Mouse (Mus musculus) hindlimb bud, embryonic 11.5 days (tissue): Measurements from ENCODE around the gene Selenop.
A peak's percentile ranks its signal among the peaks of the same experiment; 100 is the strongest.
"Not testable (repeated sequence)": the region's sequence is repeated elsewhere in the genome, so short reads cannot be mapped to it uniquely, and the experiment has no call there.

Experiments used
- DNase-seq: peaks from one replicate; pipeline ENCODE4 v3.0.0-alpha.2; 2012; ENCODE audit warnings: low read depth, low spot score; ENCODE audit errors: extremely low spot score

Gene Selenop

DNA sequence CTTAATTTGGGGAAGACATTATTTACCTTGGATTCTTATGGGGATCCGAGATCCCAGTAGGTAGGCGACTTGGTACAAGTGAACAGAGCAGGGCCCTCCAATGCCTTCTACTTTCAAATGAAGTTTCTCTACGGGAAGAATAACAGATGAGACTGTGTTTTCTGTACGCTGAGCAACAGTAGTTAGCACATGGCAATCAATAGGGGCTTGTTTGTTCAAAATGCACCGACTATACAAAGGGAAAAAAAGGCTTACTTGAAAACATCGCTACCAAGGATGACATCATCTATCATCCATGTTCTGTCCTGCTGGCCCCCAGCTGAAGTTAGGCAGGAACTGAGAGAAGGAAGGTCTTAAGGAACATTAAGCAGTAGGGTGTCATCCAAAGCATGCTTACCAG is at the start of gene Selenop:
TSS of gene Selenop (plus strand) at position 301 of the 400 bp plus-strand sequence.
- DNase-seq = no peak

DNA sequence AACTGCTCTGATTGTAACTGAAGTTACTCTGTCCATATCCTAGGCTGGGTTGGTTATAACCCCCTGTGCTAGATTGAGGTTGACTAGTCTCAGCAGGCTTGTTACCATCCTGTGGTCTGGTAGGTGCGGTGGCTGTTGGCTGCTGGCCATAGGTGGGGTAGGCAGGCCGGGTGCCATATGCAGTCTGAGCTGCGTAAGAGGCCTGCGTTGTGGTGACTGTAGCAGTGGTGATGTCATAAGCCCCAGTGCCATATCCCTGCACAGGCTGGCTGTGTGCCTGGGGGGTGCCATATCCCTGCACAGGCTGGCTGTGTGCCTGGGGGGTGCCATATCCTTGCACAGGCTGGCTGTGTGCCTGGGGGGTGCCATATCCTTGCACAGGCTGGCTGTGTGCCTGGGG is 49.7 kb upstream of the Selenop start:
- DNase-seq = not testable (repeated sequence)

DNA sequence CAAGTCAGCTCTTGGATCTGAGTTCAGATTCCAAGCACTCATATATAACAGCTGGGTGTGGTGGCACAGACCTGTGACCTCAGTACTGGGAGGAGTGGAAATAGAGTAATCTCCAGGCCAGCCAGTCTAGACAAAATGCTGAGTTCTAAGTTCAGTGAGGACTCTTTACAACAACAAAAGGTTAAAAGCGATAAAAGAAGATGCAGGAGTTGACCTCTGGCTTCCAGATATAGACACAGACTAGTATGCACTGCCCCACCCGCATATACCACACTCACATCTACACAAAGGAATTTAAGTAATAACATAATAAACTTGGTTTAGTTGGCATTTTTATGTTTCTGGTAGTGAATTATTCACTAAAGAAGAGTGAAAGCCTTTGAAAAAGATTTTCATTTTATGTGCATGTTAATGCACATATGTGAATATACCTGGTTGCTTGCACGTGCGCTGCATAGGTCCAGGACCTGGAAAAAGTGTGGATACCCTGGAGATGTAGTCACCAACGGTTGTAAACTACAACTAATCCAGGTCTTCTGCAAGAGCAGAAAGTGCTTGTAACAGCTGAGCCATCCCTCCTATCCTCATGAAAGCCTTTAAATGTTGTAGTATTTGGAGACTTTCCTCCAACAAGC is 45.4 kb upstream of the Selenop start:
- no peak for DNase-seq

- no peak for DNase-seq
Measured at GRCm38 (mm10) chr15:3226573-3226972, 41.8 kb upstream of the Selenop start.

- DNase-seq = no peak
Measured at GRCm38 (mm10) chr15:3228185-3228584, 40.2 kb upstream of the Selenop start.

DNA sequence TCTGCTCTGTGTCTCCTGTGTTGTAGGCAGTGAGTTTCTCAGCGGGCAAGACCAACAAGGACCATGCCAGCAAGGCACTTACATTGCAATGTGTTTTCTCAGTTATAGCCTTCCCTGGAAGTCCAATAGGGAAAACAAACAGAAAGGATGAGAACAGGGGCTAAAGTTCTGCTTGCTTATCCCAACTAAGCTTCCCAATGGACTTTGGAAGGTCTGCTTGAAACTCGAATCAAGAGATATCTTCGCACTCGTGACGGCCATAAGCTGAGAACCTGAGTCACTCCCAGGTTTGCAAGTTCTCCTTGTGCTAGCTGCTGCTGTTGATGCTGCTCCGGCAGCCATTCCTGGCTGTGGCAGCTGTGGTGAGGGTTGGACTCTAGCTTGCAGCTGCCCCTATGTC is 39.4 kb upstream of the Selenop start:
- DNase-seq = no peak

- no peak for DNase-seq
Measured at GRCm38 (mm10) chr15:3231004-3231403, 37.3 kb upstream of the Selenop start.

GRCm38 (mm10) chr15:3232168-3232835 is 36.0 kb upstream of the Selenop start:
- no peak for DNase-seq

DNA sequence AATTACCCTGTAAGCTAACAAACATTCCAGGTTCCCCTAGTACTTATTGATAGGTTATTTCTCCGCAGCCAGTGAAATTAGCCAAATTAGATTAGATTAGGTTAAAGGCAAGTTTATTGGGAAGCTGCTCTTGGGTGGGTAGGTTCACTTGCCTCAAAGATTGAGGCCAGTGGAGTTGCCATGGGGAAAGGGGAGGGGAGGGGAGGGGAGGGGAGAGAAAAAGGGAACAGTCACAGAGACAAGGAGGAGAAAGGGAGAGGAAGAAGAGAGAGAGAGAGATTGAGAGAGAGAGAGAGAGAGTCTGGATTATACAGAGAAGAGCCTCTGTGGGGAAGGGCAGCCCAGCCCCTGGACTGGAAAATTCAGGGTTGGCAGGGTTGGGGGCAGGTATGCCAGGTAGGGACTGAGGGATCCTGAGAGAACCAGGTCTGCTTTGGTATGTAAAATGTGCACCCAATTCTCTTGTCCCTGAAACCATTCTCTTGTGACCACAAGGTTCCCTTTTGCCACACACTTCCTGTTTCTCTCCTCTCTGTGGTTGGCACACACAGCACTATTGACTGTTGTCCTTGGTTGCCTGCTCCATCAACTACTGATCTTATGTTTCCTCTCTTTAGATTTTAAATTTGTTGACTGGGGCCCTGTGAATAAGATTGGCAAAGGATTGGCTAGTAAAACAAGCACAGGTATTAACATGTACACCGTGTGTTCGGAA is 34.4 kb upstream of the Selenop start:
- DNase-seq = no peak

DNA sequence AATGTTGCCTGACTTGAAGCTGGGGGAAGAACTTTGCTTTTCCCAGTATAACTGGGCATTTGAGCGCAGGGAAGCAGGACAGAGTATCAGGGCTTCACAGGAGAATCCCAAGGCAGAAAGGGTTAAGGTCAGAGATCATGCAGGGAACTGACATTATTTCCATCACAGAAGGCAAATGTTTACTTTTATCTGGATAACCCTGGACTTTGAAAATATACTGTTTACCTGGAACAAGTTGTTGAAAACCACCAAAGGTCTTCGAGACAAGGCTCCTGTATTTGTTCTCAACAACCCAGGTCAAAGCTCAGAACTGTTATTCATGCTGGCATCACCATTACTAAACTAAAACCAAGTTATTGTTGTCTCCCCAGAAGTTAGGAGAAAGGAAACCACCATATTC is 32.0 kb upstream of the Selenop start:
- DNase-seq = no peak

DNA sequence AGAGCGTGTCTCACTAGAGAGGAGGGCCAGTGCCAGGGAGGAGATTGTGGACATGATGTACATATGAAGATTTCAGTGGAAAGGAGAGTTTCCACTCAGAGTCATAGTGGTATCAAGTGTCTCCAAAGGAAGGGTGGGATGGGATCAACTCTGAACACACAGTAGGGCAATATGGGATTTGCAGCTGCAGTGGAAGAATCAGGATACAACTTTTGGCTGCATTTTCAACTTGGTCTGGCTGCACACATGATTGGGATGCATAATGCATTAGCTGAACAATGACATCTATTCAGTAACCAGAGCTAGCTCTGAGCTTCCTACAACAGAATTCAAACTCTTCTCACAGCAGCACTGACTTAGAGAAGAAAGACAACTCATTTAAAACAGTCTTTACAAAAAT is 30.4 kb upstream of the Selenop start:
- no peak for DNase-seq

- not testable (repeated sequence) for DNase-seq
Measured at GRCm38 (mm10) chr15:3245036-3245435, 23.3 kb upstream of the Selenop start.

DNA sequence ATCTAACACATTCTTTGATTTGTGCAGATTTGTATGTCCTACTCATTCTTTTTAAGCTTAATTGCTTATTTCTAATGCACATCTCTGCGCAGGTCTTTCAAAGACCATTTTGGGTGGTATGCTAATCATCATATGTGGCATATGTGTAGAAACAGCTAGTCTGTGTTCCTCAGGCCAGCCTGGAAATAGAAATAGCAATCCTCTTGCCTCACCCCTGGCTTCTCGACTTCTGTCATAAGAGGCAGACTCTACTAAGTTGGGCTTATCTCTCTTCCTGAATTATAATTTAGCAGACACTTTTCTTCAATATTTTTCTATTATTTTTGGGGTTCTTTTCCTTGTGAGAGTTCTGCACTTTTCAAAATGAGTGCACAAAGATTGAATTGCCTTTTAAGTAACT is 17.7 kb upstream of the Selenop start:
- no peak for DNase-seq

DNA sequence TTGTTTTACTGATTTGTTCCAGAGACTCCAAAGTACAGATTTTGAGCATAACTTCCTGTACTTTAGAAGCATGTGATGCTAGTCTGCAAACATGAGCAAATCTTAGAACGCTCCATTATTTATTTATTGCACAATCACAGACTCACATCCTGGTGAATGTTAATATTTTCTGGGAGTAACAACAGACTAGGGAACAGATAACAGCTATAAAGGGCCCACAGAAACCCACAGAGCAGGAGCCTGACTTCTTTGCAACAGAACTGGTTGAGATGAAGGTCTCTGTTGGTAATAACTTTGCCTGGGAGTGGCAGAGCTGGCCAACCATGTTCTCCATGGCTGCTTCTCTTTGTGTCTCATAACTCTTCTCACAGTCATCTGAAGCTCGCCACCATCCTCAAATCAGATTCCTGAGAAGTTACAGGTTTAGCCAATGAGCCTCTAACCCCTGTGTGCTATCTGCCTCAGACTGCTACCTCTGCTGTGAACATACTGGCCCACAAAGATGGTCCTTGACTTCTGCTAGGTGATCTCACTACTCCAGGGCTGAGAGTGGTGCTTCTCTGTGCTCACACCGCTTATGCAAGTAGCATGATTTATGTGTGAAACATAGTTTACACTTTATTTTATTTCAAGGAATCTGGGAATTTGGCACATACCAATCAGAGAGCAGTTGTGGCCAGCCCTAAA is 17.2 kb upstream of the Selenop start:
- no peak for DNase-seq

DNA sequence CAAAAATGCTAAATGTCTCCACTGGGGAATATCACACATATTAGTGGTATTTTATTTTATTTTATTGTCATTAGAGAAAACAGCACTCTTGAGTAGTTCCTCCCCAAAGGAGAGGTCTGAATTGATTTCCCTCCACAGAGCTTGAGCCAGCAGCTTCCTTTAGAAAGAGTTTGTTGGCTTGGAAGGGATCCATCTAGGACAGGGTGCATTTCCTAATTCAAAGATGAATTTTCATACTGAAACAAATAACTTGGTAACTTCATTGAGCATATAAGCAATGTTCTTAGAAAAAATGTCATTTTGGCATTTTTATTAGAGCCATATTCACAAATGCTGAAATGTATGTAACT is 16.7 kb upstream of the Selenop start:
- no peak for DNase-seq

GRCm38 (mm10) chr15:3259025-3259424 is 9.3 kb upstream of the Selenop start:
- DNase-seq = no peak

- no peak for DNase-seq
Measured at GRCm38 (mm10) chr15:3260309-3260708, 8.0 kb upstream of the Selenop start.

DNA sequence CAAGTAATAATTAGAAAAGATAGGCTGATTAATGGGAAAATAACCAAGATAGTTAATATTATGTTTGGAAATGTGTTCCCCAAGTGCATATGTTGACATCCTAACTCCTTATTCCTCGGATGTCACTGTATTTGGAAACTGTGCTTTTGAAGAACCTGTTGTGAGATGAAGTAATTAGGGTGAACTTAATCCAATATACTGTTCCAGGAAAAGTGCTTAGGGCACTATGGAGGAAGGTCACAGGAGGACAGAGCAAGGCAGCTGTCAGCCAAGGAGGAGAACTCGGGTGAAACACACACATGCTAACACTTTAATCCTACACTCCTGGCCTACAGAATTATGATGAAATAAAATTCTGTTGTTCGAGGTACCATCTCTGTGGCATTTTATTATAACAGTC is 5.5 kb upstream of the Selenop start:
- DNase-seq = no peak

- DNase-seq = no peak
Measured at GRCm38 (mm10) chr15:3264293-3264692, 4.1 kb upstream of the Selenop start.

GRCm38 (mm10) chr15:3264828-3265227 is 3.5 kb upstream of the Selenop start:
- no peak for DNase-seq

DNA sequence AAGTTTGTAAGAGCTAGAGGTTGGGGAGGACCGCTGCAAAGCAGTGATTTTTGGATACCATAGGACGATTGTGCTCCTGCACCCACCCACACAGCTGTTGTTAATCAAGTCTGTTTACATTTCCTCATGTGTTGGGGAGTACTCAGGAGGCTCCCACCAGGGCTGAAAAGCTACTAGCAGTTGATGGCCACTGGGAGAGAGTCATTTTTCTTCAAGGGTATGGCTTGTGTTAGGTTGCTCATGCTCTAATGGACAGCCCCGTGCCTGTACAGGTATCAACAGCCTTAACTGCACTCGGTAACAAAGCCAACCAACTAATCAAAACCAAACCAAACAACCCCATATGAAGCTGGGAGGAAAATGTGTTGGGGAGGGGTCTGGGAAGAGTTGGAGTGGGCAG is 1.1 kb downstream of the Selenop start:
- DNase-seq = peak; percentile 8
